Mouse (Mus musculus) embryonic stem cell, embryonic (primary cell): ENCODE measurements around the gene Pih1d1.

Experiments used
- CTCF ChIA-PET, 4 experiments: fragments of 300-600 bp in 2 of 4; fragments of 350-600 bp in 2 of 4; sonication (Branson Sonifier 250); formaldehyde crosslinking; loops; one replicate each; lab custom pipeline; 2022; ENCODE audit warnings: inconsistent platforms in 2 of 4; lab: Charles Lee
- POLR2A ChIA-PET, 4 experiments: fragments of 300-600 bp in 2 of 4; fragments of 350-600 bp in 2 of 4; sonication (Branson Sonifier 250); formaldehyde crosslinking; loops; one replicate each; lab custom pipeline; 2022; ENCODE audit warnings: antibody characterized with exemption in 4 of 4, inconsistent platforms in 1 of 4; lab: Charles Lee

Gene Pih1d1

DNA sequence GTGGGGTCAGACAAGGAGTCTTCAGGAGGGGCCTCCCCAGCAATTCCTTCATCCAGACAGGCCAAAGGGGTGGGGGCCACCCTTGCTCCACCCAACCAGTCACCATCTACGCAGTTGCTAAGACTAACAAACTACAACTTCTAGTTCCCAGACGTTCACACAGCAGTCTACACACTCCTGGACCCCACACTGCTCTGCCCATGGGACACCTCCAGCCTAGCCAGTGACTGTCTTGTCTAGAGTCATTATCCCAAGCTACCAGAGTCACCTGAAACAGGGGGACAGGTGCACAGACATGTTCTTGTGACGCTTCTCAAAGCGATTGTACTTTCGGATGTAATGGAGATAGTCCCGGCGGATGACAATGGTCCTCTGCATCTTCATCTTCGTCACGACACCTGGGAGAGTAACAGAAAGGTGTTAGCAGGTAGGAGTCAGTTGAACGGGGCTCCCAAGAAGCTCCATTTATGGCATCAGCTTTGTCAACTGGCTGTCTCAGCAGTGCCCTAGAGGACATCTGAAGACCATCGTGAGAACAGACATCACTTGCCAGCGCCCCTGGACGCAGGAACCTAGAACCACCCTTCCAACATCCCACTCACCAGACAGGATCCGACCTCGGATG is 31.4 kb upstream of the Pih1d1 start:
- ChIA-PET POLR2A (interaction anchor here (0.6 to 16.5 kb wide), 36 partner anchors 7 to 520 kb away, joined by 3 to 596 read pairs (median 8); partner anchors contain the start of genes Fcgrt (in 3 of the 4), Flt3l (in 3 of the 4), Gm45713 (in 3 of the 4) and Akt1s1 (in 2 of the 4)), CTCF (no interaction called here)

GRCm38 (mm10) chr7:45123186-45123570 is 30.9 kb upstream of the Pih1d1 start:
- POLR2A ChIA-PET, result interaction anchor here (0.7 to 16.5 kb wide), 44 partner anchors 9 to 337 kb away, joined by 3 to 596 read pairs (median 5); partner anchors contain the start of genes Fcgrt (in 3 of the 4), Akt1s1 (in 2 of the 4), Aldh16a1 (in 2 of the 4) and Flt3l (in 2 of the 4)
- CTCF ChIA-PET, result no interaction called here

- POLR2A ChIA-PET, result interaction anchor here (0.6 to 16.5 kb wide), 98 partner anchors 7 to 593 kb away, joined by 3 to 596 read pairs (median 4); partner anchors contain the start of genes Aldh16a1 (in 3 of the 4), Fcgrt (in 3 of the 4), Flt3l (in 3 of the 4) and Gm45713 (in 3 of the 4)
- CTCF ChIA-PET, result interaction anchor here in 2 of 4 experiments (1.0 to 1.5 kb wide), 4 partner anchors 12 to 74 kb away, joined by 3 to 5 read pairs (median 4); partner anchors contain the start of genes Flt3l (in 1 of the 2) and Gm45713 (in 1 of the 2)
Measured at GRCm38 (mm10) chr7:45124224-45125143, 29.6 kb upstream of the Pih1d1 start, which contains the start of gene Rps11. Gene Rps11 (minus strand): TSS chr7:45124439.

DNA sequence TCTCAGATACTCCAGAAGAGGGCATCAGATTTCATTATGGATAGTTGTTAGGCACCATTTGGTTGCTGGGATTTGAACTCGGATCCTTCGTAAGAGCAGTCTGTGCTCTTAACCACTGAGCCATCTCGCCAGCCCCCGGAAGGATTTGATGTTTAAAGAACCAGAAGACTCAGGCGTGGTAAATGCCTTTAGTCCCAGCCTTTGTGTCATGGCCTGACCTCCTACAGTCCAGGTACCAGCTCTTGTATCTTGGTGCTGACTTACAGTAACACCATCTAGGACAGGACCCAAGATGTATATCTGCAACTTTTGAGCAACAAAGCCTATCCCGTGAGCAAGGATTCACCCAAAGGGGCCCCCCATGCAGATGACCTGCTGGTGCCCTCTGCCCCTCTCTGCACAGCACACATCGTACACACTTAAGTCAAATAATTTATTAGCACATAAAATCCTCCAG is 28.9 kb upstream of the Pih1d1 start:
- POLR2A ChIA-PET, result interaction anchor here (0.6 to 16.5 kb wide), 75 partner anchors 7 to 592 kb away, joined by 3 to 596 read pairs (median 4); partner anchors contain the start of genes Aldh16a1 (in 3 of the 4), Fcgrt (in 3 of the 4), Flt3l (in 3 of the 4) and Gm45713 (in 3 of the 4)
- CTCF ChIA-PET, result interaction anchor here in 3 of 4 experiments (0.6 to 1.5 kb wide), 6 partner anchors 11 to 134 kb away, joined by 3 to 5 read pairs (median 4); partner anchors contain the start of genes Flt3l (in 1 of the 3) and Gm45713 (in 1 of the 3)

DNA sequence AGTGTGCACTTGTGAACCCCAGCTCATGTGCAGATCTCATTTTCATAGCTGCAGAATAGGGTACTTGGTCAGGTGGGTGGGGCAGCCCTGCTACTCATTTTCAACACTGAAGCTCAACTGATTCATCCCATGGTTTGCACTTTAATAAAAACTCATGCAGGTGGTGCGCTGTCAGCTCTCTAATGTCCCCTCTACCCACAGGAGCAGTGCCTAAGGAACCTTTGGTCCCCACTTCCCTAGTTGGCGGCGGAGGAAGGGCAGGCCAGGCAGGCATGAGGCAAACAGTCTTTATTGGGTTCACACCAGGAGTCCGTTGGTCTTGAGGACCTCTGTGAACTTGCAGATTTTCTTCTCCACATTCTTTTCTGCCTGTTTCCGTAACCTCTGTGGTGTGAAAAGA is 28.5 kb upstream of the Pih1d1 start:
- CTCF ChIA-PET, result interaction anchor here in 3 of 4 experiments (0.6 to 1.5 kb wide), 4 partner anchors 11 to 134 kb away, joined by 3 to 5 read pairs (median 4); partner anchors contain the start of genes Flt3l (in 1 of the 3) and Gm45713 (in 1 of the 3)
- POLR2A ChIA-PET, result interaction anchor here (0.6 to 16.5 kb wide), 78 partner anchors 8 to 771 kb away, joined by 3 to 596 read pairs (median 4); partner anchors contain the start of genes Aldh16a1 (in 3 of the 4), Fcgrt (in 3 of the 4), Flt3l (in 3 of the 4) and Gm45713 (in 3 of the 4)

DNA sequence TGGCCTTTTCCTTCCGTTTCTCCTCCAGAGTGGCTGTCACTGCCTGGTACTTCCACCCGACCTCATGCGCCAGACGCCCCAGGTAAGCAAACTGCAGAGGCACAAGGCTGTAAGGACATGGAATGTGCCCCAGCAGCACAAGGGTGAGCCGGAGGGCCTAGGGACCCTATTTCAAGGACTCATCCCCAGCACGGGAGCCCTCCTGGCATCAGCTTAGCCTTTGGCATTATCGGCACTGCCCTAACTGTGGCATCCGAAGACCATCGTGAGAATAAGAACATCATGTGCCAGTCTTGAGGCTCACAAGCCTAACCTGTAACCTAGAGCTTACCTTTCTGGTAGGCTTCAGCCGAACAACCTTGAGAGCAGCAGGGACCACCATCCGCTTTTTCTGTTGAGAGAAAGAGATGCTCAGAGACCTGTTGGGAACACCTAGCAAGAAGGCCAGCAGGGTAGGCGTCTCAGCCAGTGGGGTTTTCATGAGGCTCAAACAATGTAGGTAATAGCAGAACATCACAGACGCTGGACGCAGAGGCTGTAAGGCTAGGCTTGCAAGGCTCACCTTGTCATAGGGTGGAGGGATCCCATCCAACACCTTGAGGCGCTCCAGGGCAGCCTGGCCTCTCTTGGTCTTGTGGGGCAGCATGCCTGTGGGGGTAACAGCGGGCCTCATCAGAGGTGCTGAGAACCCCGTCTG is 27.8 kb upstream of the Pih1d1 start:
- CTCF ChIA-PET, result interaction anchor here in 2 of 4 experiments (0.5 to 0.6 kb wide), 2 partner anchors 76 to 135 kb away, joined by 3 read pairs; no protein-coding TSS in a partner anchor
- POLR2A ChIA-PET, result interaction anchor here (0.5 to 16.5 kb wide), 66 partner anchors 8 to 770 kb away, joined by 3 to 596 read pairs (median 5); partner anchors contain the start of genes Aldh16a1 (in 3 of the 4), Fcgrt (in 3 of the 4), Flt3l (in 3 of the 4) and Gm45713 (in 3 of the 4)

GRCm38 (mm10) chr7:45126844-45127699 is 27.0 kb upstream of the Pih1d1 start:
- POLR2A ChIA-PET, result interaction anchor here in 3 of 4 experiments (0.5 to 16.5 kb wide), 59 partner anchors 7 to 424 kb away, joined by 3 to 596 read pairs (median 5); partner anchors contain the start of genes Aldh16a1 (in 3 of the 3), Pih1d1 (in 3 of the 3), Prmt1 (in 3 of the 3) and Fcgrt (in 2 of the 3)
- CTCF ChIA-PET, result interaction anchor here in 1 of 4 experiments (0.5 to 1.1 kb wide), 2 partner anchors 9 to 76 kb away, joined by 3 read pairs; partner anchors contain the start of genes Flt3l and Gm45713

DNA sequence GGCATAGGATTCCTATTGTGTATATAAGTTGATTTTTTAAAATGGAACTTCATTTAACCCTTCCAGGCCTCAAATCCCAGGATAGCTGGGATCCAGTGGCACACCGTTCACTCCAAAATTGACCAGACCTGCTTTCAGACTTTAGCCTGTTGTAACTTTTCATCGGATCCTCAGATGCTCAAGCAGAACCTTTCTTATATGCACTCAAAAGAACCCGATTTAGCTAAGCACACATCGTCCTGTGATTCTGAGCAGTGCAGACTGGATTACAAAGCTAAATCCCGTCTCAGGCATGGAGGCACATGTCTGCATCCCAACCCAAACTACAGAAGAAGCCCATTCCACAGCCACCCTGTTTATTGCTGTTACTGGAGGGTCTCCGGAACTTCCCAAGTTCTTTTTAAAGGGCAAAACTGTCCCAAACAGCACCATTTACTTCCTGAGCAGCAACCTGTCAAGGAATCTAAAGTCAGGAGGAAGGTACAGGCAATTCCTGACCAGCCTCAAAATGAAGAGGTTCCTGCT is 26.3 kb upstream of the Pih1d1 start:
- POLR2A ChIA-PET, result interaction anchor here in 3 of 4 experiments (0.6 to 16.5 kb wide), 46 partner anchors 8 to 423 kb away, joined by 3 to 596 read pairs (median 5); partner anchors contain the start of genes Aldh16a1 (in 3 of the 3), Pih1d1 (in 3 of the 3), Prmt1 (in 3 of the 3) and Fcgrt (in 2 of the 3)
- CTCF ChIA-PET, result interaction anchor here in 1 of 4 experiments (1.1 kb wide), 1 partner anchor 9 kb away, joined by 3 read pairs; the partner anchor contains the start of genes Flt3l and Gm45713

DNA sequence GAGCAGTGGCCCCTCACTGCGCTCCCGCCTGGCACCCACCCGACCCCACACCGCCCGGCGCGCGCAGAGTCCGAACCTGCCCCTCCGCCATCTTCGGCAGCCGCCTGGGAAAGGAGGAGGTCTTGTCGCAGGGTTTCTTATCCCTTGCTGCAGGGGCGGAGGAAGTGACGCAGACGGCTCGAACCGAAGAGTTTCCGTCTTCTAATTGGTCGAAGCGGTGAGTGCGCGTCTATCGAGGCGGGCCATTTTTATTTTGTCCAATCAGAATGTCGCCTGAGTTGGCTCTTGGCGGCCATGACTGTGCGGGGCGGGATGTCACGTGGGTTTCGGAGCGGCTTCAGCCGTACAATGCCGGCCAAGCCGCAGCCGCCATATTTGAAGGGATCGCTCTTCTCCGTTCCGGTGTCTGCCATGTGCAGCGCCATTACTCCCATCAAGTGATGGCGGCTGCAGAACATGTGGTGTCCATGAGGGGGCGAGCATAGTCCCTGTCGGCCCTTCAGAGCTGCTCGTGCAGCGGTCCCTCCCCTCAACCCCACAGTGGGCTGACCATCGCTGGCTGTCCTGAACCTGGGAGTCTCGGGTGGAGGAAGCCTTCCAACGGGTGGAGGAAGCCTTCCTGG is 25.4 kb upstream of the Pih1d1 start, which contains the start of gene Rpl13a:
Rpl13a (minus strand) TSS at position 138 of the 623 bp plus-strand sequence.
- ChIA-PET POLR2A (interaction anchor here in 3 of 4 experiments (0.5 to 16.5 kb wide), 59 partner anchors 8 to 572 kb away, joined by 3 to 596 read pairs (median 6); partner anchors contain the start of genes Aldh16a1 (in 3 of the 3), Pih1d1 (in 3 of the 3), Rras (in 3 of the 3) and Fcgrt (in 2 of the 3)), CTCF (interaction anchor here in 3 of 4 experiments (0.5 to 1.0 kb wide), 3 partner anchors 11 to 257 kb away, joined by 3 to 5 read pairs (median 3); partner anchors contain the start of genes Aldh16a1 (in 1 of the 3) and Pih1d1 (in 1 of the 3))

GRCm38 (mm10) chr7:45129318-45129717 is 24.8 kb upstream of the Pih1d1 start:
- CTCF ChIA-PET, result interaction anchor here in 3 of 4 experiments (0.5 to 2.2 kb wide), 6 partner anchors 10 to 258 kb away, joined by 3 to 7 read pairs (median 4); partner anchors contain the start of genes Aldh16a1 (in 1 of the 3) and Pih1d1 (in 1 of the 3)

GRCm38 (mm10) chr7:45129776-45130512 is 24.2 kb upstream of the Pih1d1 start:
- POLR2A ChIA-PET, result interaction anchor here in 3 of 4 experiments (0.5 to 16.5 kb wide), 77 partner anchors 9 to 571 kb away, joined by 3 to 596 read pairs (median 5); partner anchors contain the start of genes Aldh16a1 (in 3 of the 3), Pih1d1 (in 3 of the 3), Prmt1 (in 3 of the 3) and Rras (in 3 of the 3)
- CTCF ChIA-PET, result interaction anchor here in 2 of 4 experiments (0.6 to 2.2 kb wide), 7 partner anchors 26 to 212 kb away, joined by 3 to 7 read pairs (median 3); no protein-coding TSS in a partner anchor

More at GRCm38 (mm10) chr7:45129318-45129717, 24.8 kb upstream of the Pih1d1 start:
- POLR2A ChIA-PET, result interaction anchor here in 3 of 4 experiments (0.5 to 16.5 kb wide), 62 partner anchors 9 to 572 kb away, joined by 3 to 596 read pairs (median 6); partner anchors contain the start of genes Aldh16a1 (in 3 of the 3), Pih1d1 (in 3 of the 3), Prmt1 (in 3 of the 3) and Rras (in 3 of the 3)

GRCm38 (mm10) chr7:45131850-45132249 is 22.3 kb upstream of the Pih1d1 start:
- ChIA-PET CTCF (interaction anchor here in 2 of 4 experiments (0.5 to 1.4 kb wide), 4 partner anchors 41 to 319 kb away, joined by 3 to 5 read pairs (median 4); no protein-coding TSS in a partner anchor), POLR2A (interaction anchor here in 3 of 4 experiments (0.6 to 16.5 kb wide), 42 partner anchors 8 to 317 kb away, joined by 3 to 596 read pairs (median 4); partner anchors contain the start of genes Aldh16a1 (in 2 of the 3), Fcgrt (in 2 of the 3), Pih1d1 (in 2 of the 3) and Prmt1 (in 2 of the 3))
